Mouse (Mus musculus): ENCODE results near the gene Olfr948.

Gene Olfr948

GRCm38 (mm10) chr9:39325945-39326344, at the start of gene Olfr948:
TSS of gene Olfr948 (minus strand) at chr9:39326045.
- in situ Hi-C loops (cut with MboI, MseI) = no loop called here

- in situ Hi-C loops (cut with MboI, MseI) = no loop called here
Observed at GRCm38 (mm10) chr9:39287136-39287535, 38.7 kb downstream of the Olfr948 start.

GRCm38 (mm10) chr9:39276718-39277117, 49.1 kb downstream of the Olfr948 start, which contains the start of gene Olfr945:
TSS of gene Olfr945 (minus strand) at chr9:39276818.
- in situ Hi-C loops (cut with MboI, MseI) = no loop called here
